Mouse (Mus musculus): ENCODE measurements at regions not wholly inside any gene's neighbourhood (a gene's known extent, or its start where the extent isn't known, plus 50 kb on each side); places are given as distances from the start of the nearest gene placed in this dataset.

DNA sequence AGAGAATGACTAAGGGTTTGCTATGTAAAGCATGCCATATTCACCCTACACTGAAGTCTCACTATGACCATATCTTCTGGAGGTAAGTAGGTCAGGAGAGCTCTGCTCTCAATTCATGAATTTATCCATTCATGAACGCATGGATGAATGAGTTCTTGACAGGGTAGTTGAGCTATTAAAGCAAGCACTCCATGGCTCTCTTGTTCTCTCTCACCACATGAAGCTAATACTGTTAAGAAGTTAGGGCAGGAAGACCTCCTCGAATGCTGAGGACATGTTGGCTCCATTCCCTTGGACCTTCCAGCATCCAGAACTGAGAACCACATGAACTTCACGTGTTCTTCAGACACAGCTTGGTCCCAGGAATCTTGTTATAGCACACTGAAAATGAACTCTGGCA is 53.4 kb upstream of the Lmcd1 start:
- TF ChIP-seq CTCF (IDR thresholded peaks at IDR 0.05; ENCODE audit: low read depth, low read length) (no peak), POLR2A (IDR thresholded peaks at IDR 0.05; ENCODE audit: extremely low read depth, insufficient read depth, low read length) (no peak)
